Mouse (Mus musculus): ENCODE measurements around the gene Cd79a.

Cd79a gene

DNA sequence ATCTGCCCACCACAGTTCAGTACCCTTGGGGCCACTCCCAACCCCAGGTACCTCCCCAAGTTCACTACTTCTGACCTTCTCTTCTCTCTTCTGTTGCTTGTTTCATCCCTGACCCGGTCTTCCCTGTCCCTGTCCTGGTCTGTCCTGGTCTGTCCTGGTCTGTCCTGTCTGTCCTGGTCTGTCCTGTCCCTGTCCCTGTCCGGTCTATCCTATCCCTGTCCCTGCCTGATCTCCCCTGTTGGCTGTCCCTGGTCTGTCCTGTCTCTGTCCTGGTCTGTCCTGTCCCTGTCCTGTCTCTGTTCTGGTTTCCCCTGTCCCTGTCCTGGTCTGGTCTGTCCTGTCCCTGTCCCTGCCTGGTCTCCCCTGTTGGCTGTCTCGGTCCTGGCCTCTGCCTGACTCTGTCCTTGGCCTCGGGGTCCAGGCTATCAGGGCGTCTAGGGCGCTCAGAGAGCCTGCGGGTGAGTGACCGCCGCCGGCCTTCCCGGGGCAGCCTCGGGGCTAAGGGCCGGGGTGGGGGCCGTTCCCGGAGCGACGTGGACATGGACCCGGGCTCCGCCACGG lies 21.7 kb downstream of the Cd79a start:
- no peak for DNase-seq (ENCODE audit: low spot score)

DNA sequence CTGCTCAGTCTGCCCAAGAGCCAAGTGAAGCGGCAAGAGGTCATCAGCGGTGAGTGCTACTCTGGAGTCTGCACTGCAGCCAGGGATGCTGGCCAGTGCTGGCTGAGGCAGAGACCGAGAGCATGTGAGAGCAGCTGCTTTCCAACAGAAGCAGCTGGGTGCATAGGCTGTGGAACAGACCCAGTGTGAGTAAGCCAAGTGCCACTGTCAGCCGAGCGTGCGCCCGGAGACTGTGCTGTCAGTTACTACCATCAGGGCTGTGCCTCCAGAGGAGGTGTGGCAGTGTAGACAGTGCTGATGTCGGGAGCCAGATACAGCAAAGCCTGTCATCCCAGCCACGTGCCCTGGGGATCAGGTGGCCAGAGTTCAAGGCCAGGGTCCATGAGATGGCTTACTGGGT lies 22.5 kb downstream of the Cd79a start:
- no peak for DNase-seq (ENCODE audit: low spot score)

DNA sequence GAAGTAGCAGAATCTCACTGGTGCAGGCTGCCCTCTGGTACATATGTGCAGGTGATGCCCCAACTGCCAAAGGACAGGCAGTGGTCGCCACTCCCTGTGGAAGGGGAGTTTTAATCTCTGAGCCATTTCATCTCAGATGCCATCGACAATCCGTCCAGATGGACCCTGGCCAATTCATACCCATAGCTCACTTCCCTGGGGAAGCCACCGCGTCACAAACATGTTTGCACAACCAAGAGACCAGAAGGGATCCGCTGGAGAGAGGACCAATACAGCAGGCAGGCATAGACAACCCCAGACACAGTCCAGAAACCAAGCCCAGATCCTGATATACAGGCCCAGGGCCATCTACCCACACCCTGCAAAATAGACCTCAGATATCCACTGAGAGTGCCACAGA lies 33.3 kb downstream of the Cd79a start:
- no peak for DNase-seq (ENCODE audit: low spot score)

DNA sequence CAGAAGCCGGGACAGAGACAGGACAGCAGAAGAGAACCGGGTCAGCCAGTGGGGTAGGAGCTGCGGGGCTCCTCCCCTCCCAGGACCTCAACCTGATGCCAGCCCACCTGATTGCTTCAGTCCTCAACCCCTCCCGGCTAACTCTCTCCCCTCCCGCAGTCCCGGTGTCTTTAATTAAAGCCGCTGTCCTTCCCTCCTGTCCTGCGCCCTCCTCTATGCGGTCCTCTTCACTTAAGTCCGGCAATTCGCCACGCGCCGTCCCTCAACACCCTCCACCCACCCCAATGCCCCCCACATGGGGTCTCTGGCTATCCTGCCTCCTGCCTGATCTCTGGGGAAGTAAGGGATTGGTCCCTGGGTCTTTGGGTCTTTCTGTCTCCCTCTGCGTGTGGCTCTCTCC lies 34.5 kb downstream of the Cd79a start:
- DNase-seq (ENCODE audit: low spot score) = no peak

DNA sequence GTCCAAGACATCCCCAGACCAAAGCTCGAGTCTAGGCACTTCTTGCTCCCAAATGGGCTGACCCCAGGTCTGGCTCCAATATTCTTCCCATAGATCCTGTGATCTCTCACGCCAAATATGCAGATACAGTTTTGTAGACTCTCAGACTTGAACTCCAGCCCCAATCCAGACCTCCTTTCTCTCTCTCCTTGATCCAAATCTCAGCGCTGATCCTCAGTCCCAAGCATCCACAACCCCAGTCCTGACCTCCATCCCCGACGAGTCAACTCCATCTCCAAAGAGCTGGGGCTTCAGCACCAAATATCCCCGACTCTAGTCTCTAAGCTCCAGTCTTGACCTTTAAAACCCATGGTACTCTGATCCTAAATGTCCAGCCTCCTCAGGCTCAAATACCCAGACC lies 46.5 kb downstream of the Cd79a start:
- no peak for DNase-seq (ENCODE audit: low spot score)

DNA sequence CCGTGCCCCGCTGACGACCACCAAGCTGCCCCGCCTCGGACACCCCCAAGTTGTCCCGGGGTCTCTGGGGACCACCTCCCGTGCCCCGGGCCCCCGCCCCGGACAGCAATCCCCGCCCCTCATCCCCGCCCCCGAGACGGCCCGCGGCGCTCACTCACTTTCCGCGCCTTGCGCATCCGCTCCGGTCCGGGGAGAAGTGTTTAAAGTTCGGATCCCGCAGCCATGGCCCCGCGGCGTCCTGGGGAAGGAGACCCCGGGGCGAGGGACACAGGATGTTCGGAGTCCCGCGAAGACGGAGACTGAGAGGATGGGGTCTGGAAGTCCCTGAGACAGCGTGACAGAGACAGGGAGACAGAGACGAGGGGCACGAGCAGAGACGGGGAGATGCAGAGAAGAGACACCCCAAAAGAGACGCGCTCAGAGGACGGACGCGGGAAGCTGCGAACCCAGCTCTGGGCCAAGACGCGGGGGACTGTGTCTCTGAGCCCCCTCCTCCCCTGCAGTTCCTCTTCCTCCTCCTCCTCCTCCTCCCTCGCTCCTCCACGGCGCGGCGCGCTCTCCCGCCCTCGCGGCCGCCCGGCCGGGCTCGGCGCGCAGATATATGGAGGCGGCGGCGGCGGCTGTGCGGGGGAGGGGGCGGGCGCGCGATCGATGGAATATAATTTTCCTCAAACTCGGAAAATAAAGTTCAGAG lies 47.2 kb downstream of the Cd79a start, which contains the start of gene Gm4881:
Gene Gm4881, minus strand, starts transcription at position 238 of the 694 bp plus-strand sequence.
- DNase-seq (ENCODE audit: low spot score) = no peak

DNA sequence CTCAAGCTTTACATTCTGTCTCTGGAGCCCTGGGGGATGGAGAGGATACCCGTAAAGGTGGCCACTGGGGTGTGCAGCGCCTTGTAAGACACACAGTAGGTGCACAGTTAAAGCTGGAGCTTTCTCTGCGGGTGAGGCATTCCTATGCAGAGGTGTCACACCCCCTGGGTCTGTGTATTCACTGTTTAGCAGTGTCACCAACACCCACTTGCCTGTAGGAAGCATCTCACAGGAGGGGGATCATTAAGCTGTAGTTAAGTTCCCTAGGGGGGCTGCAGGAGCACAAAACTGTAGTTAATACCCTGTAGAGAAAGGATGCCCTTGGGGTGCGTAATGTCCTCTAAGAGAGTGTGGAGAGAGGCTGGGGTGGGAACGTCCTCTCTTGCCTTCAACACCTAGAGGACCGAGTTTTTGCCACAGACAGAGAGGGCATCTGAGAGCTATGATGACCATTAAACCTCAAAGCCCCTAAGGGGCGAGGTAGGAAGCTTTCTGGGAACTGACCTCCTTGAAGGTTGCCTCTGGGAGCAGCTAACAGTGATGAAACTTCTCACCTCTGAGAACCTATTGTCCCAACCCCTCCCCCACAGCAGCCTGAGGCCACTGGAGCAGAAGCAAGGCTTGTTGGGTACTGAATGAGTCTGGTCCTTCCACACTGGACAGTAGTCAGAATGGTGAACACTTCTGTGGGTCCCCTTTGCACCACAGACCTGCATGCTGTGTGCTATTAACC lies 50.3 kb downstream of the Cd79a start:
- DNase-seq (ENCODE audit: low spot score) = no peak

DNA sequence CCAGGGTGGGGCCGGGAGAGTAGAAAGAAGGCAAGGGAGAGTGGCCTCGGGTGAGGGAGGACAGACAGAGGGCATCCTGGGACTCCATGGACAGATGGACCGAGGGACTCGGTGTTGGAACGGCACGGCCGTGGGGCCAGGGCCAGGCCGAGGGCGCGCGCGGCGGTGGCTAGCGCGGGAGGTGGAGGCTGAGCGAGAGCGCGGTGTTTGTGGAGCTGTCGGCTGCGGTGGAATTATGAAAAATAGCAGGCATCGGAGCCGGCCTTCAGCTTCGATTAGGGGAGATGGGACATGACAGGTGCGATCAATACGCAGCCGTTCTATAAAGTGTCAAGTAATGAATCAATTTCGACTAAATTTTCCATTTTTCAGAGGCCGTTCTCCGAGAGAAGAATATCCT lies 51.6 kb downstream of the Cd79a start:
- peak; percentile 47 for DNase-seq (ENCODE audit: low spot score)

DNA sequence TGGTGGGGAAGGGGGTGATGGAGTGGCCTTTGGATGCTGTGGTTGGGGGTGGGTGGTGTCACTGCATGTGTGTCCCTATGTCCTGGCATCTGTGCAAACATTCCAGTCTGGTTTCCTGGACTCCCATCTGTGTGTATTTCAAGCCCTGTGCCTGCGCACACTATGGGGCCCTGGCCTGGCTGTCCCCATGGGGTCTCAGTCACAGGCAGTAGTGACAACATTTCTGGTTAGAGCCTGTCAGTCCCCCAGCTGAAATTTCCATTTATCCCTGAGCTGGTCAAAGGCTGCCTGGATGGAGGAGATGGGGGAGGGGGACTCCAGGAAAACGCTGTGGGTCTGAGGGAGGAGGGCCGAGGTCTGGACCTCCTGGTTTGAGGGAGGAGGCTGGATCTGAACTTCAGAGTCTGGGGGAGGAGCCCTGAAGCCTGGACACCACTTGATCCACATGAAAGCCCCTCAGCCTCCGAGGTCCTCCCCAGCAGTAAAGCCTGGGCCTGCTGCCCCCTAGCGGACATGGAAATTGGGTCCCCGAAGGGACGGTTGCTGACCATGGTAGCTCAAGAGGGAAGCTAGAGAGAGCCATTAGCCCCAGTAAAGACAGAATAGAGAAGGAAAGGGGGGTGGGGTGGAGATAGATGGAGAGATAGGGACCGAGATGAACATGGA lies 52.9 kb downstream of the Cd79a start:
- DNase-seq (ENCODE audit: low spot score) = peak; percentile 89
